Mouse (Mus musculus): ENCODE measurements around the gene Gm20388.

The Gm20388 gene

GRCm38 (mm10) chr8:123291716-123292115 lies 3381.1 kb downstream of the Gm20388 start:
- DNase-seq (ENCODE audit: low spot score): no peak

DNA sequence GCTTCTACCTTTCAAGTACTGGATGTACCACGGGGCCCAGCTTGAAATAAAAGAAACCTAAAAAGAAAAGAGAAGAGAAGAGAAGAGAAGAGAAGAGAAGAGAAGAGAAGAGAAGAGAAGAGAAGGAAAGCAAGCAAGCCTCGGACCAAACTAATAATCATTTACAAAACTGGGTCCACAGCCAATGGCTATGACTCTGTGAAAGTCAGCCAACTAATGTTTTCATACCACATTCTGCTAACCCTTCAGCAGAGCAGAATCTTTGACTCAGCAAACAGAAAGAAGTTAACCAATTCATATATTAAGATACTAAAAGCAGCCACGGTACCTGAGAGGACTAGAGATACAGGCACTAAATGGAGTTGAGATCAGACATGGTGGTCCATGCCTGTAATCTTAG lies 3381.6 kb downstream of the Gm20388 start:
- DNase-seq (ENCODE audit: low spot score): no peak

DNA sequence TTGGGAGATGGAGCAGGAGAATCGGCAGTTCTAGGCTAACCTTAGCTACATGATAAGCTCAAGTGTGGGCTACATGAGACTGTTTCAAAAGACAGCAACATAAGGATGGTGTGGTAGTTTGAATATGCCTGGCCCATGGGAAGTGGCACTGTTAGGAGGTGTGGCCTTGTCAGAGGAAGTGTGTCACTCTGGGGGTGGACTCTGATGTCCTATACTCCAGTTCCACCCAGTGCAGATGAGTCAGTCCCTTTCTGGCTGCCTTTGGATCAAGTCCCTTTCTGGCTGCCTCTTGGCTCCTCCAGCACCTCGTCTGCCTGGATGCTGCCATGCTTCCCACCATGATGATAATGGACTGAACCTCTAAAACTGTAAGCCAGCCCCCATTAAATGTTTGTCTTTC lies 3382.1 kb downstream of the Gm20388 start:
- no peak for DNase-seq (ENCODE audit: low spot score)

DNA sequence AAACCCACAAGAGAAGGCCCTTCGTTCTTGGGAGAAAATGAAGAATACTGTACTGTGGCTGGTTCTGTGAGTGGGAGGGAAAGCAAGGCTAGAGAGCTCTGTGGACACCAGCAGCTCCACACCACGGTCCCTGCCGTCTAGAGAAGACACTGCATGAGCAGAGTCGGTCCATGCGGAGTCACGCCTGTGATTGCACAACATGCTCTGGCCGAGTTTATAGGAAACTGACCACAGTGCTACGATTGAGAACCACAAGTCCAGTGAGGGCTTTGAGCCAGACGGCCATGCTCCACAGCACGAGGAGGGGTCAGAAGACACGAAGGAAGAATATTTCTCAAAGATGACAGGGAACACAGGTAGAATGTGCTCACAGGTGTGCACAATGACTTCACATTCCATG lies 3387.7 kb downstream of the Gm20388 start:
- no peak for DNase-seq (ENCODE audit: low spot score)

- DNase-seq (ENCODE audit: low spot score): no peak
Observed at GRCm38 (mm10) chr8:123308738-123309137, 3398.1 kb downstream of the Gm20388 start.

- no peak for DNase-seq (ENCODE audit: low spot score)
Observed at GRCm38 (mm10) chr8:123317781-123318466, 3407.3 kb downstream of the Gm20388 start.

DNA sequence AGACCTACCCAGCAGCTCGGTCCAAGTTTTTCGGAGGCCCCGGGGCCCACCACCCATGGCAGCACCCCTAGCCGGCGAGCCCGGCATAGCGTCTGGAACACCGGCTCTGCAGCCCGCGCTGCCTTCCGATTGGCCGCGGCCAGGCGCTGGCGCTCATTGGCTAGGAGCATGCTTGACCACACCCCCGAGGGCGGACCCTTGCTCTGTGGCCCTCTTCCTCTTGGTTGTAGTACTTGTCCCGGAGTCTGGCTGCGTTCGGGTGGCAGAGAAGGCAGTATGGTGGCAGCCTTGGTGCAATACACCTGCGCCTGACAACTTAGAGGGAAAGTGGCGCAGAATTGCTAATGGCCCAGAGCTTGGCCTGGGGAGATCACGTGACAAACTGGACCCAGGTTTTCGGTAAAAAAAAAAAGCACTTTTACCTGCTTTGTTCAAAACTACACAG lies 3407.8 kb downstream of the Gm20388 start, which contains the start of gene Fanca:
Gene Fanca (minus strand): TSS at position 110 of the 445 bp plus-strand sequence.
- DNase-seq (ENCODE audit: low spot score): peak; percentile 87

DNA sequence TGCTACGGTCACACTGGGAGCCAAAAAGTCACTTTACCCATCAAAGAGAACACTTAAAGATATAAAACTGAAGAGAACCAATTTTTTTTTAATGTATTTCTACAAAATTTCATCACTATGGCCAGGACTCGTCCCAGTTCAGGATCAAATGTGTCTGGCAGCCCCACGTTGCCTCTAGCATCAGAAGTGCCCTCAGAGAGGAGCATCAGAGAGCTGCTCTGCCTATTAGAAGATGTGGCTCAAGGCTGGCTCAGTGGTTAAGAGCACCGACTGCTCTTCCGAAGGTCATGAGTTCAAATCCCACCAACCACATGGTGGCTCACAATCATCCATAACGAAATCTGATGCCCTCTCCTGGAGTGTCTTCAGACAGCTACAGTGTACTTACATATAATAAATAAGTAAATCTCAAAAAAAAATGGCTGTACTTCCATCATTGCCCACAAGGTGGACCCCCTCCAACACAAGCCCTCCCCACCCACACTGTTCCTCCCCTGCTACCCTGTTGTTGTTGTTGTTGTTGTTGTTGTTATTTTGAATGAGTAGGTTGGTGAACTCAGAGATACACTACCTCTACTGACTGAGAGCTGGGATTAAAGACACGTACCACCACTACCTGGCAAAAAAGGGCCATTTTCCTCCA lies 3409.0 kb downstream of the Gm20388 start:
- no peak for DNase-seq (ENCODE audit: low spot score)

DNA sequence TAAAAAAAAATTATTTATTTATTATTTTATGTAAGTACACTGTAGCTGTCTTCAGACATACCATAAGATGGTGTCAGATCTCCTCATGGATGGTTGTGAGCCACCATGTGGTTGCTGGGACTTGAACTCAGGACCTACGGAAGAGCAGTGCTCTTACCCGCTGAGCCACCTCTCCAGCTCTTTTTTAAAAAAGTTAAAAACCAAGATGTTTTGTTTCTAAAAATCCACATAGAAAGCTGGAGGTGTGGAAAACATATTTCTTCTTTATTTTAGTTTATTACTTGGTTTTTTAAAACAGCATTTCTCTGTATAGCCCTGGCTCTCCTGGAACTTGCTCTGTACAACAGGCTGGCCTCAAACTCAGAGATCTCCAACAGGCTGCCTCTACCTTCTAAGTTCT lies 3417.9 kb downstream of the Gm20388 start:
- no peak for DNase-seq (ENCODE audit: low spot score)

GRCm38 (mm10) chr8:123329350-123329749 lies 3418.7 kb downstream of the Gm20388 start:
- DNase-seq (ENCODE audit: low spot score): no peak

- no peak for DNase-seq (ENCODE audit: low spot score)
Observed at GRCm38 (mm10) chr8:123329961-123330360, 3419.3 kb downstream of the Gm20388 start.

DNA sequence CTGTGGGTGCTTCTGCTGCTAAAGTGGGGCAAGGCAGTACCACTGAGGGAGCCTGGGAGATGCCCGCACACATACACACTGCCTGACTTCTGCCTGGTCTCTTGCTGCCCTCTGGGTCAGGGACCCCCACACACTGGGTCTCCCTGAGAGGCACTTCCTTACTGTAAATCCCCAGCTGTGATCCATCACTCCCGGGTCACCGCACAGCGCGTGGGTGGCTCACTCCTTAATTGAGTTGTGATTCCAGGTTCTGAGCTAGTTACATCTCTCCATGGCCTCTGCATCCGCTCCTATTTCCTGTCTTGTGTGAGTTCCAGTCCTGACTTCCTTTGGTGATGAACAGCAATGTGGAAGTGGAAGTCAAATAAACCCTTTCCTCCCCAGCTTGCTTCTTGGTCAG lies 3420.1 kb downstream of the Gm20388 start:
- DNase-seq (ENCODE audit: low spot score): no peak

DNA sequence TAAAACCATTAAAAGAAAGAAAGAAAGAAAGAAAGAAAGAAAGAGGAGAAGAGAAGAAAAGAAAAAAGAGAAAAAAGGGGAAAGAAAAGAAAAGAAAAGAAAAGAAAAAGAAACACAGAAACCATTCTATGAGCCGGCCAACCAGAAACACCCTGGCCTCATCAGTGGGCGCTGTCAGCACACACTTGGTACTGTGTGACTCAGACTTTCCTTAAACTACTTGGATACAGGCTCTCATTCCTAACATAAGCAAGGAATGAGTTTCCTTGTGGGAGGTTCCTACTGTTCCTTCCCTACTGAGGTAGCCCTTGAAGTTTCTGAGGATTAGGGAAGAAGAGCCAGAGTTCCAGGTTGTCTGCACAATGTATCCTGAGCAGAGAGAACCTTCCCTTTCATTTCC lies 3420.7 kb downstream of the Gm20388 start:
- DNase-seq (ENCODE audit: low spot score): no peak

- no peak for DNase-seq (ENCODE audit: low spot score)
Observed at GRCm38 (mm10) chr8:123331810-123332209, 3421.2 kb downstream of the Gm20388 start.

GRCm38 (mm10) chr8:123332262-123333090 lies 3421.8 kb downstream of the Gm20388 start, which contains the start of gene Spire2:
Gene Spire2, plus strand, starts transcription at chr8:123332713.
- DNase-seq (ENCODE audit: low spot score): peak; percentile 69

DNA sequence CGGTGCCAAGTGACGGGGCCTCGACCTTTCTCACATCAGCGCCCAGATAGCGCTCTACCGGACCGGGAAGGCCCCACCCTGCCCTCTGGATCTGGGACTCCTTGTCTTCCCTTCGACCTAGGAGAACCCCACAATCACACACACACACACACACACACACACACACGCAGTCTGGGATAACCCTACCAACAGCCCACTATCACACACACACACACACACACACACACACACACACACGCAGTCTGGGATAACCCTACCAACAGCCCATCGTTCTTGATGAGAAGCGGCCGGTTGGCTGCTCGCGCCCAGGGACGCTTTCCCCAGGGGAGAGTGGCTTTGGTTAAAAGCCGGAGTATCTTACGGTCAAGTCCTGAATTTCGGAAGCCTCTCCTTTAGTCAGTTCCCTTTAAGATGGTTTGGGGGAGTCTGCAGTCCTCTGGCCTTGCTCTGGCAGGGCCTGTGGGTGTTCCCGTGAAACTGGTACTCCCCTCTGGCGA lies 3422.5 kb downstream of the Gm20388 start:
- no peak for DNase-seq (ENCODE audit: low spot score)

- no peak for DNase-seq (ENCODE audit: low spot score)
Observed at GRCm38 (mm10) chr8:123333864-123334263, 3423.2 kb downstream of the Gm20388 start.

DNA sequence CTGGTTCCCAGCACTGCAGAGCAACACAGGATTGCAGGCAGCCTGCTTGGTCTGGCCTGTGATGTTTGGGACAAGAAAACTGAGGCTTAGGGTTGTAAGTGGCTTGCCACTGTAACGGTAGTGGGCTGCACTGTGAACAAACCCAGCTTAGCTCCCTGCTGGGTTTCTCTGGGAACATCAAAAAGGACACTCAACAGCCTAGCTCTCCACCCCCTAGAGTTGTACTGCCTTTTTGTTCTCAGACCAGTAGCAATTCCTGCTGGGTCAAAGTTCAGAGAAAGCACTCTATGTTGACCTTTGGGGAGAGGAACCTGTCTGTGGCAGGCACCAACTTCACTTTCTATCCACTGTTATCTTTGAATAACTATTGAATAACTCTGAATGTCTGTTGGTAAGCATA lies 3423.8 kb downstream of the Gm20388 start:
- no peak for DNase-seq (ENCODE audit: low spot score)

DNA sequence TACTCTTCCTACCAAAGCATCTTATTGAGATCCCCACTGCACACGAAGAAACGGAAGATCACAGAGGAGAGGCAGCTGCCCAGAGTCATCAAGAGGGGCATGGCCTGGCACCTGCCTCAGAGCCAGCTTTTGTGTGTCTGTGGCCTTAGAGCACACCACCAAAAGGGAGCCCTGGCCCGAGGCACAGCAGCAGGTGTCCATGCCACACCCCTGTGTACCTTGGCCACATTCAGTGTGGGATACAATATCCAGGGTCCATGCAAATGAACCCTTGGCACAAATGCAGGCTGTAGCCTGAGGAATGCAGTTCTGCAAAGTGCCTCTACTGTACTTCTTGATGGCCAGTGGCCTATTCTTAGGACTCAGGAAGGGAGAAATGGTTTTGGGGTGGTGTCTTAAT lies 3426.8 kb downstream of the Gm20388 start:
- DNase-seq (ENCODE audit: low spot score): no peak

- DNase-seq (ENCODE audit: low spot score): no peak
Observed at GRCm38 (mm10) chr8:123340071-123340470, 3429.4 kb downstream of the Gm20388 start.

DNA sequence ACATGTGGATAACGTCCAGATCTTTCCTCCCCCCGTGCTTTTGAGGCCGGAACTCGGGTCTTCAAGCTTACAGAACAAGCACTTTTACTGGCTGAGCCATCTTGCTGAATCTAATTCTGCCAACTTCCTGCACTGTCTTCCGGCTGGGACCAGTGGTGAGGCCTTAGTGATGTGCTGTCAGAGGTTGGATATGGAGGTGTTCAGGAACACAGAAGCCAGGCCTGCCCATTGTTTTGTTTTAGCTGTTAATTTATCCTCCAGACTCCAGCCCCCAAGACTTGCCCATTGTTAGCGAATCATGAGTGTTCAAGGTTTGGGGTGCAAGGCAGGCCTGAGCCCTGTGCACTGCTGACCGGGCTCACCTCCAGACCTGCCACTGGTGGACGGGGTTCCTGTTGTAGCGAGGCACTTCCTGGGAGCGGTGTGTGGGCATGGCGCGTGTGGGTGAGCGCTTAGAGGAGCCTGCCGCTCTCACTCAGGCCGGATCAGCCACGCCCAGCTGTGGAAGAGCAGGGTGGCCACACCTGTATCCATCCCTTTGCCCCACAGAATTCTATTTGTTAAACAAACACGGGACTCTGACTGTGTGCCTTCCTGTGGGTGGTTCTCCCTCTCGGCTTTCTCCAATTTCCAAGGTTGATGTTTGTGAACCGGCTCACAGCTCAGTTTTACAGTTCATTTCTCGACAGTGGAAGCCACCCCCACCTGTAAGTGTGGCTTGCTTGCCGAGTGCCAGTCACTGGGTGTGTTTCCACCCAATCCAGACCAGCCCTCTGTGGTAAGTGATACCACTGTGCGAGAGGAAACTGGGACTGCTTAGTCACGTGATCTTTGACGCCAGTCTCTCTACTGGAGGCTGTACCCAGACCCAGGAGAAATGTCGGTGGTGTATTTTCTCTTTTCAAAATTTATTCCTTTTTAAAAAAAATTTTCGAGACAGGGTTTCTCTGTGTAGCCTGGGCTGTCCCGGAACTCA lies 3430.7 kb downstream of the Gm20388 start:
- DNase-seq (ENCODE audit: low spot score): no peak

Measured in urinary bladder, postnatal 25 days (tissue).